Mouse (Mus musculus) heart, adult 11 months (tissue): ENCODE results near the gene Lbp.

Experiments
- DNase-seq: peaks from one replicate; pipeline ENCODE4 v3.0.0; 2022

Lbp gene

GRCm38 (mm10) chr2:158316371-158316770 lies 10.1 kb downstream of the Lbp start:
- no peak for DNase-seq

- no peak for DNase-seq
Measured at GRCm38 (mm10) chr2:158317026-158317425, 10.7 kb downstream of the Lbp start.

DNA sequence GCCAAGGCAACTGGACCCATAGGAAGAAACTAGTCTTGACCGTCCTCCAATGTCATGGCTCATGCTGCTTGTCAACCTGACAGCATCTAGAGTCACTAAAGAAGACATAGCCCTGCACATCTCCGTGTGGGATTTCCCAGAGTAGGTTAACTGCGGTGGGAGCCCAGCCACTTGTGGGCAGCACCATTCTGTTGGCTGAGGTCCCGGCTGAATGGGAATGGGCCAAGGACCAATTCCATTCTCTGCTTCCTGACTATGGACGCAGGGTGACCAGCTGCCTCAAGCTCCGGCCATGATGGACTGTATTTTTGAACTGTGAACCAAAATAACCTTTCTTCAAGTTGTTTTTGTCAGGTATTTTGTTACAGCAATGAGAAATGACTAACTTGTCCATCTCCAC lies 15.3 kb downstream of the Lbp start:
- DNase-seq, result no peak

- DNase-seq, result no peak
Measured at GRCm38 (mm10) chr2:158322845-158323244, 16.6 kb downstream of the Lbp start.

GRCm38 (mm10) chr2:158324531-158325190 lies 18.4 kb downstream of the Lbp start:
- peak; percentile 92 for DNase-seq

GRCm38 (mm10) chr2:158325609-158326008 lies 19.3 kb downstream of the Lbp start:
- DNase-seq, result no peak

DNA sequence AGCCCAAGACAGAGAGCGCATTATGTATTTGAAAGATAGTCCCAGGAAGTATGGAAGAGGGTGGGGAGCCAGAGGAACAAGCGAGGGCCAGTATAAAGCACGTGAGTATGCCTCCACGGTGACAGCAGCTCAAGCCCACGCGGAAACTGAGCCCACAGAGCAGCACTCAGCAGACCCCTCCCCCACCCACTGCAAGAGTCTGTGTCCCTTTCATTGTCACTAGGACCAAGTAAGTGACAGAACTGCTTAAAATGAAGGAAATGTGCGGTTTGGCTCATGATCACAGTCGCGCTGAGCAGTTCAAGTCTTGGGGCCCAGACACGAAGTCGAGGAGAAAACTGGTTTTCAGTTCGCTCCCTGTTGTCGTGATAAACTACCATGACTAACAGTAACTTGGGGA lies 28.1 kb downstream of the Lbp start:
- no peak for DNase-seq

GRCm38 (mm10) chr2:158337698-158338097 lies 31.4 kb downstream of the Lbp start:
- DNase-seq, result no peak

- DNase-seq, result no peak
Measured at GRCm38 (mm10) chr2:158339948-158340564, 33.8 kb downstream of the Lbp start.

DNA sequence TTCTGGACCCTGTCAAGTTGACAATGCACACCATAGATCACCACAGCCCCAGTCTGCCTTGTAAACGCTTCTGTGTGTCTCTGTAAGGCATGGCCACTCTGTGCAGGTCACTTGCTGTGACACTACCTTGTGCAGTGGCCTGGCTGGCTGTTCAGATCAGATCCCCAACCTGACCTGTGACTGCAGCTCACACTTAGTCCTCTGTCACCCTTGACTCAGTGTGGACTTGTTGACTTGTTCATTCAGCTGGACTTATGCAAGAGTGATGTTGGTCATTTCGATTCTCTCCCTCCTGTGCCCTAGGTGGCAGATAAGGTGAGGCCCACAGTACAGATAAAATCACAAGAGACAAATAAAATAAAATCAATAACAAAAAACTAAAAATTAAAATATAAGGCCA lies 35.0 kb downstream of the Lbp start:
- DNase-seq, result no peak

DNA sequence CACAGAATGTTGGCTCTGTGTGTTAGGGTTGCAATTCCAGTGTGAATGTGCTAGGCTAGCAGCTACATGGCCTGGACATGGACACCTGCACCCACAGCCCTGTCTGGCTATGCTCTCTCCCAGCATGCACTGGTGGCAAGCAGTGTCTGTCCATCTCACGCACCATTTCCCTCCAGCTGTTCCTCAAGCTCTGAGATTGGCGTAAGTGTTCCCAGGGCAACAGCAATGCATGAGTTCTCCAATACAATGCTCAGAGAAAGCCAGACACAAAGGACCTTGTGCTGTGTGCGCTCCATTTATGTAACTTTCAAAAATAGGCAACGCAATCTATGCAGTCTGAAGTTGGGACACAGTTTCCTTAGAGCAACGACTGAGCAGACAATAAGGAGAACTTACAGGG lies 37.2 kb downstream of the Lbp start:
- DNase-seq, result no peak

DNA sequence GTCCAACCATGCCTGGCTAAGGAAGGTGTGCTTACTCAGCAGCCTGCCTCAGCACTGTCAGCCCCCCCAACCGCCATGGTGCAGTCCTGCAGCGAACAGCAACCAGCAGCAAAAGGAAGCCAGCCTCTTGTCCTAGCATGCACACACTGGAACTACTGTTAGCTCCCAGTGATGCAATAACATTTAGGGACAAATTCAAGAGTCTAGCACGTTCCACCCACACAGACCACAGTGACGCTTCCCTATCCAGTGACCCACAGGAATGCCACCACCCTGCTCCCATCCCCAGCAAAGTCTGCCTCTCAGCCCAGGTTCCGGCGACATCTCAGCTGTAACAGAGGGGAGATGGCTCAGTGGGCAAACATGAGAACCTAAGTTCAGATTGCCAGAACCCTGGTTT lies 40.2 kb downstream of the Lbp start:
- DNase-seq, result no peak

DNA sequence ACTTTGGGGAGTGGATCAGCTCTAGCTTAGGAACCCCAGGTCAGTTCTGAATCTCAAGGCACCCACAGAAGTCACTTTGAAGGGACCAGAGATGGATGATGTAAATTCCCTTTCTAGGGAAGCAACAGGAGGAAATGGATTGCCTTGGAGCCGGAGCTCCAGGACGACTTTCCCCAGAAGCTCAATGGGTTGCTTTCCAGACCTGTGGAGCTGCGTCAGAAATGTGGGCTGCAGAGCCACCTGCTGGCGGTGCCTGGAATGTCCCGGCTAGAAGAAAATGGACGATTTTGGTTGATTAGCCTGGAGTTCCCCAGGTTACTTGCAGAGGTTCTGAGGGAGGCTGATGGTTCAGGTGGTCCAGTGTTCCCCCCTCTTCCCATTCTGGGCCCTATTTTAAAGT lies 41.6 kb downstream of the Lbp start:
- no peak for DNase-seq

GRCm38 (mm10) chr2:158352801-158353520 lies 46.7 kb downstream of the Lbp start:
- DNase-seq, result no peak

DNA sequence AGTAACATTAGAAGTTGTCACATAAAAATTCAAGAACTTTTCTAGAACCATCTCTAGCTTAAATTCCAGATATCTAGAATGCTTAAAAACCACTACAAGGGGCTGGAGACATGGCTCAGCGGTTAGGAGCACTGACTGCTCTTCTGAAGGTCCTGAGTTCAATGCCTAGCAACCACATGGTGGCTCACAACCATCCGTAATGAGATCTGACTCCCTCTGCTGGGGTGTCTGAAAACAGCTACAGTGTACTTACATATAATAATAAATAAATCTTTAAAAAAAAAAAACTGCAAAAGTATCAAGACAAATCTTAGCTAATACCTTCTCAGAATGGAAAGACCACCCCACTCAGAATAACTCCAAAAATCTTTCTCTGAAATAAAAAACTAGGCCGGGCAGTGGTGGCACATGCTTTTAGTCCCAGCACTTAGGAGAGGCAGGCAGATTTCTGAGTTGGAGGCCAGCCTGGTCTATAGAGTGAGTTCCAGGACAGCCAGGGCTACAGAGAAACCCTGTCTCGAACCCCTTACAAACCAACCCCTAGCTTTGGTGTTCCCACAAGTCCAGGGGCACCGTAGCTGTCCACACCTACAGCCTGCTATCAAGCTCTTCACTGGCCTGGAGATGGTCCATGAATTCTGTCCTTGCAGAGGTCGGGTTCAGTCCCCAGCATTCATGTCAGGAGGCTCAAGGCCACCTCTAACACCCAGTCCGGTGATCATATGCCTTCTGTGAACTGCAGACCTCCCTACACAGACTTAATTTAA lies 48.2 kb downstream of the Lbp start:
- no peak for DNase-seq

GRCm38 (mm10) chr2:158355238-158355637 lies 48.9 kb downstream of the Lbp start:
- no peak for DNase-seq

DNA sequence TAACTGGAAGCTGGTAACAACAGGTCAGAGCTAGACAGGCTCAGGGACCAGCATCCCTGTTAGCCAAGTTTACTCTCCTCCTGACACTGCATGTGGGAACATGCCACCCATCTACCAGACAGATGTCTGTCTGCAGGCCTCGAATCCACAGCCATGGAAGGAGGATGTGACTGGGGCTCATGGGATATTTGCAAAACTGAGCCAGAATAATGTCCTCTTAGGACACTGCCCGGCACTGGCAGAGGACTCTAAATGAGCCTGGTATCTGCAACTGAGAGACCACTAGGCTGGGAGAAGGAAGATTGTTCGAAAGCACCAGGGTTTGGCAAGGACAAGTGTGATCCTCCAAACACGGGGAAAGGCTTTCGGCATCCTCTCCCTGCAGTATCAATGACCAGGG lies 49.8 kb downstream of the Lbp start:
- DNase-seq, result no peak

DNA sequence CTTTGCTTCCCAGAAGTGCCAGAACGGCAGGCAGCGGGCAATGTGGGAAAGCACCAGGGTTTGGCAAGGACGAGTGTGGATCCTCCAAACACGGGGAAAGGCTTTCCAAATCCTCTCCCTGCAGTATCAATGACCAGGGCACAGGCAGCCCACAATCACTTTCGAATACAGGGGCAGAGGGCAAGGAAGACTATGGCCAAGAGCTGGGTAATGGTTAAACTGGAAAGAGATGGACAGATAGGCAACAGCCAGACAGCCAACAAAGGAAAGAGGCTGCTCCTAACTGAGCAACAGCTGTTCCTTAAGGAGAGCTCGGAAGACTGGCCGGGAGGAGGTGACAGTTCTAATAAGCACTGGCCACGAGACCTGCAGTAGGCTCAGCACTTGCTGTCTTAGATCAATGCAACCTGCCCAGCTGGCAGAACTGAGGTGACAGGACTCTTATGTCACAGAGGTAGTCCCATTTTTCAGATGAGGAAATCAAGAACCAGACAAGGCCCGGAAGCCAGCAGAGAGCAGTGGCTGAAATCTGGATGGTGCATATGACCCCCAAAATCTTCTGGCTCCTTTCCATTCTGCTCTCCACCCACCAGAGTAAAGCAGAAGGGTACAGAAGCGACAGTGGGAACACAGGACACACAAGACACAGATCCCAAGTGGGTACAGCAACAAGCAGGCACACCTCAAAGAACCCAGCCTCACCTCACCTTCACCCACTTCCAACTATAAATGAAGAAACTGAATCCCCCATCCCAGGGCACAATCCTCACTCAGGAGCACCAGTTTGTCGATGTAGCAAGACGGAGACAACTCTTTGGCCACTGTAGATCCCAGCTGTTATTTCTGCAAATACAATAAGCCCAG lies 53.7 kb downstream of the Lbp start:
- no peak for DNase-seq

DNA sequence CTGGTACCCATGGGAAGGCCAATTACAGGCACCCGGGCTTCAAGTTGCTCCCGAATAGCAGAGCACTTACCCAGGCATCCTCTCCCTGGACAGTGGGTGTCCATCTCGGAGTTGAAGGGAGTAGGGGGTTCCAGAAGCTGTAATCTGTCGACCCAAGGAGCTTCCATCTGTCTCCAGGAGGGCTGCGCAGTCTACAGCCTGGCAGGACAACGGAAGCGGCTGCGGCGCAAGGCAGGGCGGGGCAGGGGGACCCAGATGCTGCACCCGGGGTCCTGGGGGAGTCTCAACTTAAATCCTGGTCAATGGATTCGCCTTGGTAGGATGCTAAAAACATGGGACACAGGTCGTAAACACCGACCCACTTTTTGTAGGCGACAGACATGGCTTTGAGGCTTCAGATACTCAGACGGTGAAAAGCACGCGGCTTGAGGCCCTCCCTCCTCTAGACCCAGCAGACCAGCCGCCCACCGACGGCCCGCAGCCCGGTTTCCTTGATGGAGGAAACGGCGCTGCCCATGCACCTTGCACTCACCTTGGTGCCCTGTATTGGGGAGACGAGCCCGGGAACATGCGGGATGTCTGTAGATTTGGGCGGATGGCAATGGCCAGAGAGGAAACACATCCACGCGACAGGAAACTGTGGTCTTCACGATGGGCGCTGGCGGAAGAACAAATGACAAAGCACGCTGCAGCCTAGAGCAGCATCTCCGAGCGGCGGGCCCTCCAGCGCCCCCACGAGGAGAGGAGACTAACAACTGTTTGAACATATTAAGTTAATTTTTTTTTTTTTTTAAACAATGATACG lies 54.8 kb downstream of the Lbp start:
- DNase-seq, result peak; percentile 98

DNA sequence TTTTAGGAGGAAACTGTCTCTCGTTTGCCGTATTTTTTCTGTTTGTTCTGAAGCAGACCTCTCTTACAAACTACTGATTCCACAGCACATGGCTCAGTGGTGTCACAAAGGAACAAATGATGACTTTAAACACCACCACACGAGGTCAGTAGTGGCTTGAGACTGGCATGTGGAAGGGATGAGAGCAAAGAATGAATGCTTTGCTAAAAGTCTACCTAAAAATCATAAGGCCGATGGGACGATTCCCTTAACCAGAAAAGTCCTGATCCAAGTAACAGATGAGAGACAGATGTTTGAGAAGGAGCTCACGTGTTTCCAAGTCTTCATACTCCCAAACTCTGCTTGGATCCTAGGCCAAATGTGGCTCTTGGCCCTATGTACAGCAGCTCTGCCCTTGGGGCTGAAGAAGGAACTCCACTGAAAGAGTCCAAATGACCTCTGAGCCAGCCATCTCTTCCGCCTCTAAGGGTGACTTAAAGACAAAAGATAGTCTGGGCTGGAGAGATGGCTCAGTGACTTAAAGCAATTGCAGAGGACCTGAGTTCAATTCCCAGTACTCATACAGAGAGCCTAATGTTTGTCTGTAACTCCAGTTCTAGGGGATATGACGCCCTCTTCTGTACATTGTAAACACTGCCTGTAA lies 55.5 kb downstream of the Lbp start:
- no peak for DNase-seq

DNA sequence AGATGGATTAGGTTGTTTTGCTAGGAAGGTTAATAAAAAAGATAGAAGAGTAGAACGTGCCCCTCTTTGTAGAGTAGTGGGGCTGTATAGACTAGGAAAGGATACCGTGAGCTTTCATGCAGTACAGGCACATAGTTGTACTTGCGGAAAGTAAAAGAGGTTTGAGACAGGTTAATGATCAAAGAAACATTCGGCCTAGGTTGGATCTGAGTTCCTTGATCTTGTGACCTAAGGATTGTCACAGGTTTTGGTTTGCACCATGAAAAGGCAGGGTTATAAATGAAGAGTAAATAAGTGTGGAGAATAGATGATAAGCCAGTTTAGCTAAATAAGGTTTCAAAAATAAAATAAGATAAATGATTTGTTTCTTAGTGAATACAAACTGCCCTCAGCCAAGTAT lies 57.9 kb downstream of the Lbp start:
- DNase-seq, result no peak
